Mouse (Mus musculus): ENCODE data around the gene Thy1.

DNA sequence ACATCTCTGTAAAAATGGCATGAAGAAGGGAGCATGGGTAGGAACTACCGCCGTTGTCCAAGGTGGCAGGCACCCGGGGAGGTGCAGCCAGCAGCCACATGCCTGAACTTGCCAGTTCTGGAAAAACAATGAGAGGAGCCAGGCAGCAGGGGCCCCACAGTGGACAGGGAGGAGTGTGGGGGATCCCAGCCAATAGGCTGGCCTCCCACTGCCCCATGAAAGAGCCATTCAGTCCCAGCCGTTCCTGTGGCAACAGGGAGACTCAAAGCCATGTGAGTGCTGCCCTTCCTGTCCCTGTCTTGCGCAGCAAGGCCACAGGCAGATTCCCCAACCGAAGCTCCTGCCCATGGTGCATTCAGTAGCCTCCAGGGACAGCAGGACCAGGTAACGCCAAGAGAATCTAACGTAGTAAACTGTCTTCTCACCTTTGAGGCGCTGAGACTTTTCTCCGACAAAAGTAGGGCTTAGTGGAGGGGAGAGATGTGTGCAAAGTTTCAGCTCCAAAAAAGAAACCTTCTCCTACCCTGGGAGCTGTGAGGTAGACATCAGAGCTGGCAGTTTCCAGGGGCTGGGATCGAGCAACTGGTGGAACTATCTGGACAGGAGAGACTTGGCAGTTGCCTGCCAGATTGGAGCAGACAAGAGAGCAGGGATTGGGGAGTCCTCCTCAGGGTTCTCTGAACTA is 28.9 kb downstream of the Thy1 start:
- TF ChIP-seq EP300 (IDR thresholded peaks at IDR 0.05; ENCODE audit: low read depth) (no peak), CTCF (IDR thresholded peaks at IDR 0.05; ENCODE audit: low read depth) (no peak)
